Mouse (Mus musculus) stomach, embryonic 16.5 days (tissue): ENCODE measurements around the gene Tsc22d2. TPM values are rescaled to one million over a fixed set of nuclear protein-coding genes. Genes with fewer than 3 reads are reported as not detected.

Experiments
- ATAC-seq: fragments of 200-750 bp; cut with Nextera tagmentation; 2 replicates; pipeline ENCODE4 v1.8.0; 2017; ENCODE audit warnings: moderate number of reproducible peaks, moderate TSS enrichment; ENCODE audit not compliant: insufficient read depth, low FRiP score
- H3K27ac ChIP-seq: fragments of 300-500 bp; sonication (generic); 2 replicates; pipeline ENCODE4 v1.5.1; 2014; ENCODE audit warnings: low read length
- H3K27me3 ChIP-seq: fragments of 300-500 bp; sonication (generic); 2 replicates; pipeline ENCODE4 v1.6.1; 2014; ENCODE audit warnings: low read length, control low read depth, mixed read lengths; ENCODE audit not compliant: control insufficient read depth, insufficient read depth
- H3K36me3 ChIP-seq: fragments of 300-500 bp; sonication (generic); 2 replicates; pipeline ENCODE4 v1.6.1; 2014; ENCODE audit warnings: low read length; ENCODE audit not compliant: control insufficient read depth, insufficient read depth
- H3K4me1 ChIP-seq: fragments of 300-500 bp; sonication (generic); 2 replicates; pipeline ENCODE4 v1.6.1; 2014; ENCODE audit warnings: low read length, control low read depth, mixed read lengths; ENCODE audit not compliant: control insufficient read depth, insufficient read depth
- H3K4me2 ChIP-seq: fragments of 300-500 bp; sonication (generic); 2 replicates; pipeline ENCODE4 v1.6.1; 2014; ENCODE audit warnings: low read depth, low read length, mixed read lengths
- H3K4me3 ChIP-seq: fragments of 300-500 bp; sonication (generic); replicated peaks from 2 replicates; pipeline ENCODE4 v1.5.1; 2014; ENCODE audit warnings: mild to moderate bottlenecking, low read length
- H3K9ac ChIP-seq: fragments of 300-500 bp; sonication (generic); 2 replicates; pipeline ENCODE4 v1.6.1; 2014; ENCODE audit warnings: low read length
- H3K9me3 ChIP-seq: fragments of 300-500 bp; sonication (generic); replicated peaks from 2 replicates; pipeline ENCODE4 v1.6.1; 2016; ENCODE audit warnings: low read length, control low read depth; ENCODE audit not compliant: control insufficient read depth
- WGBS: fragments of 180-500 bp; shearing (Covaris S2); extraction: QIAGEN DNeasy Blood & Tissue Kit; methylation state at CpG from one replicate; pipeline ENCODE4 v1.1.7; 2014; 5-methylcytosine and 5-hydroxymethylcytosine counted together
- polyA plus RNA-seq: library from polyadenylated mRNA; unstranded; fragments of >200 nt; fragmentation: Nextera tagmentation; extraction: Ambion mirVana; gene quantifications from 2 replicates; pipeline ENCODE4 v1.2.1, GENCODE M21; 2015

The Tsc22d2 gene
- polyA plus RNA-seq, 1 experiment from 2014 or later = 5.9 TPM

- 17% methylated on average over 1 of the region's 1 CpGs for WGBS
- Histone ChIP-seq H3K4me3 (no peak overlapping the region), H3K36me3 (no peaks in the 10 kb centered on the region), H3K9ac (no peak overlapping the region), H3K4me2 (no peak overlapping the region), H3K4me1 (no peaks in the 10 kb centered on the region), H3K27ac (no peak overlapping the region), H3K27me3 (no peaks in the 10 kb centered on the region), H3K9me3 (no peaks in the 10 kb centered on the region)
- no peak for ATAC-seq
These were observed 29.5 kb upstream of the Tsc22d2 start for GRCm38 (mm10) chr3:58385060-58385459.

GRCm38 (mm10) chr3:58388731-58389130 is 25.8 kb upstream of the Tsc22d2 start:
- WGBS = 75% methylated on average over 4 of the region's 4 CpGs
- Histone ChIP-seq H3K27ac (no peak overlapping the region), H3K4me3 (no peak overlapping the region), H3K4me2 (no peak overlapping the region), H3K4me1 (no peaks in the 10 kb centered on the region), H3K36me3 (no peaks in the 10 kb centered on the region), H3K9ac (no peak overlapping the region), H3K9me3 (no peaks in the 10 kb centered on the region), H3K27me3 (no peaks in the 10 kb centered on the region)
- no peak for ATAC-seq

GRCm38 (mm10) chr3:58398541-58398940 is 16.0 kb upstream of the Tsc22d2 start:
- no peaks in the 10 kb centered on the region for H3K27me3 ChIP-seq
- H3K9me3 ChIP-seq = no peaks in the 10 kb centered on the region
- H3K9ac ChIP-seq = no peak overlapping the region
- H3K4me1 ChIP-seq = no peaks in the 10 kb centered on the region
- ATAC-seq = no peak
- 79% methylated on average over 5 of the region's 5 CpGs for WGBS
- no peak overlapping the region for H3K27ac ChIP-seq
- no peak overlapping the region for H3K4me2 ChIP-seq
- H3K36me3 ChIP-seq = no peaks in the 10 kb centered on the region
- H3K4me3 ChIP-seq = no peak overlapping the region

- no peak for ATAC-seq
- H3K27me3 ChIP-seq = no peaks in the 10 kb centered on the region
These were observed 14.6 kb upstream of the Tsc22d2 start for GRCm38 (mm10) chr3:58399931-58400330.

GRCm38 (mm10) chr3:58411669-58412068 is 2.8 kb upstream of the Tsc22d2 start:
- no peak overlapping the region for H3K27ac ChIP-seq

More at GRCm38 (mm10) chr3:58399931-58400330, 14.6 kb upstream of the Tsc22d2 start:
- Histone ChIP-seq H3K9ac (no peak overlapping the region), H3K4me1 (no peaks in the 10 kb centered on the region), H3K27ac (no peak overlapping the region), H3K4me2 (no peak overlapping the region), H3K9me3 (no peaks in the 10 kb centered on the region), H3K36me3 (no peaks in the 10 kb centered on the region), H3K4me3 (no peak overlapping the region)
- 49% methylated on average over 3 of the region's 3 CpGs for WGBS

GRCm38 (mm10) chr3:58413671-58414070 is 844 bp upstream of the Tsc22d2 start:
- Histone ChIP-seq H3K9me3 (no peaks in the 10 kb centered on the region), H3K27me3 (no peaks in the 10 kb centered on the region), H3K4me2 (peak overlapping the region; percentile 61), H3K27ac (peak overlapping the region; percentile 100), H3K36me3 (0 out of 2 replicates have a peak, but pooled peaks cover 4% of the 10 kb centered on the region), H3K9ac (peak overlapping the region; percentile 76), H3K4me1 (0 out of 2 replicates have a peak, but pooled peaks cover 4% of the 10 kb centered on the region), H3K4me3 (peak overlapping the region; percentile 84)
- ATAC-seq = no peak
- 37% methylated on average over 5 of the region's 5 CpGs for WGBS

More at GRCm38 (mm10) chr3:58411669-58412068, 2.8 kb upstream of the Tsc22d2 start:
- Histone ChIP-seq H3K36me3 (0 out of 2 replicates have a peak, but pooled peaks cover 2% of the 10 kb centered on the region), H3K4me1 (0 out of 2 replicates have a peak, but pooled peaks cover 4% of the 10 kb centered on the region), H3K4me2 (no peak overlapping the region), H3K4me3 (no peak overlapping the region), H3K9ac (no peak overlapping the region), H3K9me3 (no peaks in the 10 kb centered on the region), H3K27me3 (no peaks in the 10 kb centered on the region)
- no peak for ATAC-seq

GRCm38 (mm10) chr3:58414986-58415883 is 720 bp downstream of the Tsc22d2 start:
- no peaks in the 10 kb centered on the region for H3K27me3 ChIP-seq
- no peaks in the 10 kb centered on the region for H3K9me3 ChIP-seq
- 0 out of 2 replicates have a peak, but pooled peaks cover 4% of the 10 kb centered on the region for H3K36me3 ChIP-seq
- ATAC-seq = peak; percentile 76
- H3K4me2 ChIP-seq = peak overlapping the region; percentile 96
- H3K4me3 ChIP-seq = peak overlapping the region; percentile 84
- H3K27ac ChIP-seq = peak overlapping the region; percentile 100
- H3K9ac ChIP-seq = peak overlapping the region; percentile 91
- WGBS = under 1% methylated on average over 107 of the region's 113 CpGs
- H3K4me1 ChIP-seq = 0 out of 2 replicates have a peak, but pooled peaks cover 4% of the 10 kb centered on the region

- 0 out of 2 replicates have a peak, but pooled peaks cover 4% of the 10 kb centered on the region for H3K36me3 ChIP-seq
- no peaks in the 10 kb centered on the region for H3K27me3 ChIP-seq
- H3K4me3 ChIP-seq = peak overlapping the region; percentile 84
- no peaks in the 10 kb centered on the region for H3K9me3 ChIP-seq
- peak overlapping the region; percentile 91 for H3K9ac ChIP-seq
- 0 out of 2 replicates have a peak, but pooled peaks cover 4% of the 10 kb centered on the region for H3K4me1 ChIP-seq
- peak overlapping the region; percentile 96 for H3K4me2 ChIP-seq
- WGBS = 0% methylated on average over 83 of the region's 85 CpGs
- H3K27ac ChIP-seq = peak overlapping the region; percentile 100
- peak; percentile 72 for ATAC-seq
These were observed 1.6 kb downstream of the Tsc22d2 start for GRCm38 (mm10) chr3:58415884-58416725.
